Mouse (Mus musculus) hindbrain, embryonic 10.5 days (tissue): ENCODE results near the gene Atg16l2. TPM values are rescaled to one million over a fixed set of nuclear protein-coding genes. Genes with fewer than 3 reads are reported as not detected.

Source experiments
- DNase-seq: peaks from one replicate; pipeline ENCODE4 v3.0.0-alpha.2; 2017; ENCODE audit warnings: low spot score
- H3K27ac ChIP-seq: fragments of 300-500 bp; sonication (generic); 2 replicates; pipeline ENCODE4 v1.5.1; 2016; ENCODE audit warnings: mild to moderate bottlenecking, moderate library complexity
- H3K27me3 ChIP-seq: fragments of 300-500 bp; sonication (generic); 2 replicates; pipeline ENCODE4 v1.6.1; 2016; ENCODE audit warnings: mild to moderate bottlenecking; ENCODE audit not compliant: poor library complexity, insufficient read depth, severe bottlenecking
- H3K36me3 ChIP-seq: fragments of 300-500 bp; sonication (generic); 2 replicates; pipeline ENCODE4 v1.6.1; 2016; ENCODE audit warnings: mild to moderate bottlenecking, moderate library complexity
- H3K4me1 ChIP-seq: fragments of 300-500 bp; sonication (generic); replicated peaks from 2 replicates; pipeline ENCODE4 v1.6.1; 2016; ENCODE audit warnings: mild to moderate bottlenecking
- H3K4me3 ChIP-seq: fragments of 300-500 bp; sonication (generic); 2 replicates; pipeline ENCODE4 v1.5.1; 2016; ENCODE audit warnings: mild to moderate bottlenecking, moderate library complexity
- H3K9me3 ChIP-seq: fragments of 300-500 bp; sonication (generic); 2 replicates; pipeline ENCODE4 v1.6.1; 2016; ENCODE audit warnings: mild to moderate bottlenecking, moderate library complexity
- WGBS: fragments of 180-500 bp; shearing (Covaris S2); methylation state at CpG from one replicate; pipeline ENCODE4 v1.1.7; 2016; 5-methylcytosine and 5-hydroxymethylcytosine counted together
- polyA plus RNA-seq: library from polyadenylated mRNA; unstranded; fragments of >200 nt; fragmentation: Nextera tagmentation; extraction: Ambion mirVana; gene quantifications from 2 replicates; pipeline ENCODE4 v1.2.1, GENCODE M21; 2016

The Atg16l2 gene
- polyA plus RNA-seq, 1 experiment from 2014 or later: 13.8 TPM

GRCm38 (mm10) chr7:101296252-101297022 lies 5.6 kb downstream of the Atg16l2 start:
- peaks cover 16% of the 10 kb centered on the region; the same call in 1 of the 2 replicates for H3K36me3 ChIP-seq
- H3K9me3 ChIP-seq: no peaks in the 10 kb centered on the region
- 12% methylated on average over 35 of the region's 35 CpGs for WGBS
- peaks cover 56% of the 10 kb centered on the region for H3K27me3 ChIP-seq
- peak overlapping the region; percentile 52 for H3K4me3 ChIP-seq
- peak overlapping the region; percentile 72 for H3K27ac ChIP-seq
- peaks cover 29% of the 10 kb centered on the region for H3K4me1 ChIP-seq
- DNase-seq: peak; percentile 84

- no peak overlapping the region for H3K4me3 ChIP-seq
- H3K4me1 ChIP-seq: peaks cover 20% of the 10 kb centered on the region
- H3K27ac ChIP-seq: no peak overlapping the region
- H3K36me3 ChIP-seq: peaks cover 23% of the 10 kb centered on the region
- H3K27me3 ChIP-seq: peaks cover 46% of the 10 kb centered on the region
- 68% methylated on average over 1 of the region's 1 CpGs for WGBS
- H3K9me3 ChIP-seq: no peaks in the 10 kb centered on the region
- DNase-seq: no peak
These were observed 6.6 kb downstream of the Atg16l2 start for GRCm38 (mm10) chr7:101295438-101295837.

DNA sequence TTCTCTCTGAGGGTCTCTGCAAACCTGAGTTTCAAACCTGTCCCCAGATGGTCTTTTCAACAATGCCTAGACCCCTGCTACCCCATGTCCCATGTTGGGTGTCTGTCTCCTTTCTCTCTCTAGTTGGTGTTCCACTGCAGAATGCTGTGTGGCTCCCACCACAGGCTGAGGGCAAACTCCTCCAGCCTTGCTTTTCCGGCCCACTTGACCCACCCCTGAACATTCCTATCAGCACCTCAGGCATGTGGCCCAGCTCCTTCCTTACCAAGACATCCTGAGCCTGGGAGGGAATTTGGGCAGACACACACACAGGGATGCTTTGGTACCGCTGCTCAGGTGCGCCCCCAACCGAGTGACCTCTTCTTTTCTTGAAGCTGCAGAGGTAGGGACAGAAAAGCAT lies 8.4 kb downstream of the Atg16l2 start:
- DNase-seq: no peak
- no peaks in the 10 kb centered on the region for H3K9me3 ChIP-seq
- WGBS: 58% methylated on average over 4 of the region's 4 CpGs
- no peak overlapping the region for H3K4me3 ChIP-seq
- peaks cover 39% of the 10 kb centered on the region for H3K36me3 ChIP-seq
- H3K4me1 ChIP-seq: peaks cover 17% of the 10 kb centered on the region
- H3K27ac ChIP-seq: no peak overlapping the region
- H3K27me3 ChIP-seq: peaks cover 27% of the 10 kb centered on the region

GRCm38 (mm10) chr7:101293138-101293537 lies 8.9 kb downstream of the Atg16l2 start:
- no peak for DNase-seq
- Histone ChIP-seq H3K9me3 (no peaks in the 10 kb centered on the region), H3K27ac (no peak overlapping the region), H3K4me1 (peaks cover 17% of the 10 kb centered on the region), H3K27me3 (peaks cover 23% of the 10 kb centered on the region), H3K36me3 (peaks cover 39% of the 10 kb centered on the region), H3K4me3 (no peak overlapping the region)
- 50% methylated on average over 4 of the region's 4 CpGs for WGBS

- H3K36me3 ChIP-seq: peaks cover 39% of the 10 kb centered on the region
- peaks cover 18% of the 10 kb centered on the region for H3K27me3 ChIP-seq
- H3K4me1 ChIP-seq: peaks cover 17% of the 10 kb centered on the region
- no peaks in the 10 kb centered on the region for H3K9me3 ChIP-seq
- WGBS: 96% methylated on average over 1 of the region's 1 CpGs
- DNase-seq: no peak
- no peak overlapping the region for H3K4me3 ChIP-seq
- no peak overlapping the region for H3K27ac ChIP-seq
These were observed 9.4 kb downstream of the Atg16l2 start for GRCm38 (mm10) chr7:101292696-101293095.

DNA sequence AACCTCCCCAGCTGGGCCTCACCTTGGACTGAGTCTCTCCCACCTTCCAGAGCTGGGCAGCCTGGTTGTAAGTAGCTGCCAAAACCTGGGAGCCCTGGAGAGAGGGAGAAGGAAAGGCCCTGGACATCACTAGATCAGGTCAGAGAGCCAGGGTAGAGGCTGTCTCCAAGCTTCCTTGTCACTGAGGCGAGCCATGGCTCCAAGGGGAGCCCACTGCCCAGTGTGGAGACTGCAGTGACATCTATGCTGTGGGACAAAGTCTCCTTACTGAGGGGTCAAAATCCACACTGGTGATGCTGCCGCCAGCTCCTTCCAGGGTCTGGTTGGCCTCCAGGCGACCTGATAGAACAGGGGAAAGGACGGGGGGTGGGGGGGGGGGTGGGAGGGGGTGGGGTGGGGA lies 10.0 kb downstream of the Atg16l2 start:
- H3K9me3 ChIP-seq: no peaks in the 10 kb centered on the region
- H3K4me3 ChIP-seq: no peak overlapping the region
- 90% methylated on average over 4 of the region's 4 CpGs for WGBS
- peaks cover 13% of the 10 kb centered on the region for H3K4me1 ChIP-seq
- no peak for DNase-seq
- peaks cover 12% of the 10 kb centered on the region; the same call in 1 of the 2 replicates for H3K27me3 ChIP-seq
- no peak overlapping the region for H3K27ac ChIP-seq
- H3K36me3 ChIP-seq: peaks cover 39% of the 10 kb centered on the region

DNA sequence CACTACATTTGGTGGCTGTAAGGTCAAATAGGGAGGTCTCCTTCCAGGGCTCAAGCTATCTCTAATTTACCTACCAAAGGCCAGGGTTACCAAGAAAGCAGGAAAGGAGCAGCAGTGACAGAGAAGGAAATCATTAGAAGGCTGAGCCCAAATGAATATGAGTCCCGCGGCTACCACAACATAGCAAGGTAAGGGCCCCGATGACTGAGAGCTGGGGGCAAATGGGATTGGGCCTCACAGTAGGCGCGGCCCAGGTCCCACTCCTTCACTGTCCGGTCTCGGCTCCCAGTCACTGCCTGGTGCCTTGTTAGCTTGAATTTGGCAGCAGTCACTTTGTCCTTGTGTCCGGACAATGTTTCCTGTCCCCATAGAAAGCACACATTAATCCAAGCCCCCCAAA lies 10.4 kb downstream of the Atg16l2 start:
- H3K4me1 ChIP-seq: peaks cover 9% of the 10 kb centered on the region
- peaks cover 43% of the 10 kb centered on the region for H3K36me3 ChIP-seq
- DNase-seq: no peak
- no peak overlapping the region for H3K27ac ChIP-seq
- H3K9me3 ChIP-seq: no peaks in the 10 kb centered on the region
- no peak overlapping the region for H3K4me3 ChIP-seq
- 94% methylated on average over 8 of the region's 8 CpGs for WGBS
- H3K27me3 ChIP-seq: peaks cover 8% of the 10 kb centered on the region; the same call in 1 of the 2 replicates

GRCm38 (mm10) chr7:101291211-101291610 lies 10.8 kb downstream of the Atg16l2 start:
- no peak overlapping the region for H3K4me3 ChIP-seq
- peaks cover 45% of the 10 kb centered on the region for H3K36me3 ChIP-seq
- H3K27ac ChIP-seq: no peak overlapping the region
- peaks cover 3% of the 10 kb centered on the region; the same call in 1 of the 2 replicates for H3K27me3 ChIP-seq
- no peak for DNase-seq
- no peaks in the 10 kb centered on the region for H3K9me3 ChIP-seq
- 89% methylated on average over 5 of the region's 5 CpGs for WGBS
- H3K4me1 ChIP-seq: peaks cover 5% of the 10 kb centered on the region

- Histone ChIP-seq H3K9me3 (no peaks in the 10 kb centered on the region), H3K4me3 (no peak overlapping the region), H3K36me3 (peaks cover 53% of the 10 kb centered on the region), H3K27me3 (no peaks in the 10 kb centered on the region), H3K27ac (no peak overlapping the region), H3K4me1 (peaks cover 3% of the 10 kb centered on the region; the same call in 1 of the 2 replicates)
- WGBS: 90% methylated on average over 10 of the region's 10 CpGs
- DNase-seq: no peak
These were observed 11.7 kb downstream of the Atg16l2 start for GRCm38 (mm10) chr7:101290401-101290800.

- Histone ChIP-seq H3K4me3 (no peak overlapping the region), H3K4me1 (peaks cover 3% of the 10 kb centered on the region; the same call in 1 of the 2 replicates), H3K9me3 (no peaks in the 10 kb centered on the region), H3K36me3 (peaks cover 62% of the 10 kb centered on the region), H3K27ac (no peak overlapping the region), H3K27me3 (no peaks in the 10 kb centered on the region)
- DNase-seq: peak; percentile 44
- 38% methylated on average over 4 of the region's 4 CpGs for WGBS
These were observed 13.6 kb downstream of the Atg16l2 start for GRCm38 (mm10) chr7:101288436-101288835.

DNA sequence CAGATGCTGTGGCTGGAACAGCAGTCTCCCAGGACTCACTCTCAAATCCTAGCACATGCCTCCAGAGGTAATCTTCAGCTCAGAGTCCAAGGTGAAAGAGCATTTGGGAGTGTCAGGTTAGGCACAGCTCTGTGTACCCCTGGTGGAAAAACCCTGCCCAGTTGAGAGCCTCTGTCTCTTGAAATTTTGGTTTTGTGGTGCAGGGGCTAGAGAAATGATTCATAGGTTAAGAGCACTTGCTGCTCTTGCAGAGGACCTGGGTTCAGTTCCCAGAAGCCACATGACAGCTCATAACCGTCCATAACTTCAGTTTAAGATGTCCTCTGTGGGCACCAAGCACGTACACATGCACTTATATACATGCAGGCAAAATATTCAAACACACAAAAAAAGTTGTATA lies 14.2 kb downstream of the Atg16l2 start:
- peaks cover 67% of the 10 kb centered on the region for H3K36me3 ChIP-seq
- 85% methylated on average over 2 of the region's 2 CpGs for WGBS
- no peaks in the 10 kb centered on the region for H3K4me1 ChIP-seq
- no peaks in the 10 kb centered on the region for H3K27me3 ChIP-seq
- no peaks in the 10 kb centered on the region for H3K9me3 ChIP-seq
- no peak overlapping the region for H3K4me3 ChIP-seq
- no peak for DNase-seq
- H3K27ac ChIP-seq: no peak overlapping the region

DNA sequence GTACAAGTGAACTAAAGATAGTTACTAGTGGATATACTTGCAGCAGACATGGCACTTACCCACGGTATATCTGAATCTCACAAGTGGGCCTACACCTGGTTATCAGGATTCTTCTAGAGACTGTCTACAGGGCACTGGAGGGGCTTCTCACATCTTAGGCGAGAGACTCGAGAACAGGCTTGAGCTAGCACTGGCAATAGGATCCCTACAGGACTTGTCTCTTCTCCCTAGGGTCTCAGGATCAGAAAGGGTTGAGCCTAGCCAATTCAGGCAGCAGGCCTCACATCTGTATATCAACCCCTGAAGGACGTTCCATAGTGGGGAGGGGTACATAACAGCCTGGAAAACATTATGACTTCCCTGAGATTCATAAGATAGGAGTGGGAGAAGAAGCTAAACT lies 15.2 kb downstream of the Atg16l2 start:
- no peaks in the 10 kb centered on the region for H3K9me3 ChIP-seq
- H3K27me3 ChIP-seq: no peaks in the 10 kb centered on the region
- no peak for DNase-seq
- H3K4me1 ChIP-seq: no peaks in the 10 kb centered on the region
- peaks cover 71% of the 10 kb centered on the region for H3K36me3 ChIP-seq
- WGBS: 82% methylated on average over 4 of the region's 4 CpGs
- H3K27ac ChIP-seq: no peak overlapping the region
- H3K4me3 ChIP-seq: no peak overlapping the region

- Histone ChIP-seq H3K36me3 (peaks cover 74% of the 10 kb centered on the region), H3K4me1 (no peaks in the 10 kb centered on the region), H3K27ac (no peak overlapping the region), H3K27me3 (no peaks in the 10 kb centered on the region), H3K9me3 (no peaks in the 10 kb centered on the region), H3K4me3 (no peak overlapping the region)
- 87% methylated on average over 1 of the region's 1 CpGs for WGBS
- DNase-seq: no peak
These were observed 17.5 kb downstream of the Atg16l2 start for GRCm38 (mm10) chr7:101284504-101284903.
